Mouse (Mus musculus): ENCODE data around the gene Thoc7. TPM values are rescaled to one million over a fixed set of nuclear protein-coding genes. Genes with fewer than 3 reads are reported as not detected.
"Not testable (repeated sequence)": the region's sequence is repeated elsewhere in the genome, so short reads cannot be mapped to it uniquely, and the experiment has no call there.

Gene Thoc7
- 100 to 1,000 TPM; 124 to 144 (median 137) TPM for total RNA-seq (2022)

- DNase-seq (ENCODE audit: low spot score in 2 of 2), result peak in 1 of 2 experiments; percentile 26
Observed at GRCm38 (mm10) chr14:13961401-13962112, at the start of gene Thoc7, which contains the start of gene Atxn7. Thoc7 (minus strand) TSS chr14:13961852. Atxn7 (plus strand) TSS chr14:13961440.

- no peak for DNase-seq (ENCODE audit: low spot score in 2 of 2)
Observed at GRCm38 (mm10) chr14:14009712-14010111, 48.1 kb upstream of the Thoc7 start.

GRCm38 (mm10) chr14:14002771-14003170 is 41.1 kb upstream of the Thoc7 start:
- DNase-seq (ENCODE audit: low spot score in 2 of 2), result no peak

- no peak for DNase-seq (ENCODE audit: low spot score in 2 of 2)
Observed at GRCm38 (mm10) chr14:13995206-13996097, 33.8 kb upstream of the Thoc7 start.

- DNase-seq (ENCODE audit: low spot score in 2 of 2), result no peak
Observed at GRCm38 (mm10) chr14:13990741-13991140, 29.1 kb upstream of the Thoc7 start.

- no peak for DNase-seq (ENCODE audit: low spot score in 2 of 2)
Observed at GRCm38 (mm10) chr14:13988397-13988796, 26.7 kb upstream of the Thoc7 start.

GRCm38 (mm10) chr14:13982174-13982573 is 20.5 kb upstream of the Thoc7 start:
- DNase-seq (ENCODE audit: low spot score in 2 of 2), result no peak

- no peak for DNase-seq (ENCODE audit: low spot score in 2 of 2)
Observed at GRCm38 (mm10) chr14:13981286-13981685, 19.6 kb upstream of the Thoc7 start.

GRCm38 (mm10) chr14:13977498-13977897 is 15.8 kb upstream of the Thoc7 start:
- no peak for DNase-seq (ENCODE audit: low spot score in 2 of 2)

GRCm38 (mm10) chr14:13971644-13972234 is 10.1 kb upstream of the Thoc7 start:
- no peak for DNase-seq (ENCODE audit: low spot score in 2 of 2)

- DNase-seq (ENCODE audit: low spot score in 2 of 2), result no peak
Observed at GRCm38 (mm10) chr14:13970513-13970912, 8.9 kb upstream of the Thoc7 start.

- no peak for DNase-seq (ENCODE audit: low spot score in 2 of 2)
Observed at GRCm38 (mm10) chr14:13968476-13968875, 6.8 kb upstream of the Thoc7 start.

- DNase-seq (ENCODE audit: low spot score in 2 of 2), result no peak
Observed at GRCm38 (mm10) chr14:13967607-13968006, 6.0 kb upstream of the Thoc7 start.

- no peak for DNase-seq (ENCODE audit: low spot score in 2 of 2)
Observed at GRCm38 (mm10) chr14:13963527-13963926, 1.9 kb upstream of the Thoc7 start.

GRCm38 (mm10) chr14:13962476-13962875 is 824 bp upstream of the Thoc7 start:
- DNase-seq (ENCODE audit: low spot score in 2 of 2), result no peak

GRCm38 (mm10) chr14:13960482-13961325 is 948 bp downstream of the Thoc7 start:
- peak; percentile 18 to 33 for DNase-seq (ENCODE audit: low spot score in 2 of 2)

GRCm38 (mm10) chr14:13960079-13960478 is 1.6 kb downstream of the Thoc7 start:
- DNase-seq (ENCODE audit: low spot score in 2 of 2), result no peak

GRCm38 (mm10) chr14:13952151-13952550 is 9.5 kb downstream of the Thoc7 start:
- DNase-seq (ENCODE audit: low spot score in 2 of 2), result not testable (repeated sequence)

GRCm38 (mm10) chr14:13950401-13950800 is 11.3 kb downstream of the Thoc7 start:
- no peak for DNase-seq (ENCODE audit: low spot score in 2 of 2)

GRCm38 (mm10) chr14:13948345-13948744 is 13.3 kb downstream of the Thoc7 start:
- DNase-seq (ENCODE audit: low spot score in 2 of 2), result no peak

GRCm38 (mm10) chr14:13944686-13945085 is 17.0 kb downstream of the Thoc7 start:
- DNase-seq (ENCODE audit: low spot score in 2 of 2), result no peak

All from gastrocnemius, adult 8-10 months (tissue).